Mouse (Mus musculus): ENCODE measurements around the gene Bcl9. TPM values are rescaled to one million over a fixed set of nuclear protein-coding genes. Genes with fewer than 3 reads are reported as not detected.
A peak's percentile ranks its signal among the peaks of the same experiment; 100 is the strongest.

Bcl9 gene
- polyA plus RNA-seq, 1 experiment from 2014 or later, result 43.7 TPM

- ATAC-seq (replicated peaks; ENCODE audit: low FRiP score, low read depth), result no peak
- no peaks in the 10 kb centered on the region for H3K27me3 ChIP-seq (ENCODE audit: insufficient read depth, low read length)
- no peaks in the 10 kb centered on the region for H3K9me3 ChIP-seq (replicated peaks; ENCODE audit: low read length)
- H3K9ac ChIP-seq (ENCODE audit: low read depth, low read length), result no peak overlapping the region
- H3K4me2 ChIP-seq (ENCODE audit: low read length), result no peak overlapping the region
- DNase-seq (ENCODE audit: low spot score), result no peak
- no peak overlapping the region for H3K27ac ChIP-seq
- H3K4me1 ChIP-seq (replicated peaks; ENCODE audit: insufficient read depth, low read length), result no peaks in the 10 kb centered on the region
- no peaks in the 10 kb centered on the region for H3K36me3 ChIP-seq (ENCODE audit: insufficient read depth, low read length)
- no peak overlapping the region for H3K4me3 ChIP-seq (replicated peaks; ENCODE audit: low read depth, low read length)
- 0 out of 2 replicates have a peak, but pooled peaks have one; percentile 30 for TF ChIP-seq CTCF (IDR thresholded peaks at IDR 0.05; ENCODE audit: low read depth)
- WGBS, result 95% methylated on average over 5 of the region's 5 CpGs
Measured at GRCm38 (mm10) chr3:97230631-97231404, 66.9 kb downstream of the Bcl9 start.

DNA sequence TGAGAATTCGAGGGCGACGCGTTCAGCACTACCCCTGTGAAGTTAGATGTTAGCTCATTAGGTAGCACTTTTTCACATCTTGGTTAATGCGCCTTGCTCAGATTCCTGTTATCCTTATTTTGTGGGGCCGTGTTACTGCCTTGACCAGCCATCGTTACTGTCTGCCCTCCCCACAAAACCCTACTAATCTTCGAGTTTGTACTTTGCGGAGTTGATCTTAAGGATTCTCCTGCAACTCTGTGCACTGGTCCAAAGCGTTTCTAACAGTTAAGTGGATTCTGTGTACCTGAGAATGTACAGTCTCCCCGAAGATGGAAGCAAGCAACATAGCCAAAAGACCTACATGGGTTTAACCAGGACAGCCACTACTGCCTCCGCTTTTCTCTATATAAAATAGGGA is 69.3 kb downstream of the Bcl9 start:
- Histone ChIP-seq H3K36me3 (ENCODE audit: insufficient read depth, low read length) (0 out of 2 replicates have a peak, but pooled peaks cover 3% of the 10 kb centered on the region), H3K9ac (ENCODE audit: low read depth, low read length) (peak overlapping the region; percentile 88), H3K4me3 (replicated peaks; ENCODE audit: low read depth, low read length) (peak overlapping the region; percentile 89), H3K9me3 (replicated peaks; ENCODE audit: low read length) (no peaks in the 10 kb centered on the region), H3K4me2 (ENCODE audit: low read length) (peak overlapping the region; percentile 79), H3K27ac (peak overlapping the region; percentile 88), H3K4me1 (replicated peaks; ENCODE audit: insufficient read depth, low read length) (no peaks in the 10 kb centered on the region), H3K27me3 (ENCODE audit: insufficient read depth, low read length) (no peaks in the 10 kb centered on the region)
- TF ChIP-seq CTCF (IDR thresholded peaks at IDR 0.05; ENCODE audit: low read depth), result no peak
- DNase-seq (ENCODE audit: low spot score) (no peak), ATAC-seq (replicated peaks; ENCODE audit: low FRiP score, low read depth) (no peak)
- WGBS, result 21% methylated on average over 12 of the region's 12 CpGs

GRCm38 (mm10) chr3:97228020-97228419 is 69.7 kb downstream of the Bcl9 start:
- ATAC-seq (replicated peaks; ENCODE audit: low FRiP score, low read depth), result peak; percentile 49
- Histone ChIP-seq H3K4me3 (replicated peaks; ENCODE audit: low read depth, low read length) (peak overlapping the region; percentile 89), H3K36me3 (ENCODE audit: insufficient read depth, low read length) (0 out of 2 replicates have a peak, but pooled peaks cover 6% of the 10 kb centered on the region), H3K27me3 (ENCODE audit: insufficient read depth, low read length) (no peaks in the 10 kb centered on the region), H3K4me1 (replicated peaks; ENCODE audit: insufficient read depth, low read length) (no peaks in the 10 kb centered on the region), H3K4me2 (ENCODE audit: low read length) (peak overlapping the region; percentile 79), H3K9me3 (replicated peaks; ENCODE audit: low read length) (no peaks in the 10 kb centered on the region), H3K9ac (ENCODE audit: low read depth, low read length) (peak overlapping the region; percentile 88), H3K27ac (peak overlapping the region; percentile 88)
- DNase-seq (ENCODE audit: low spot score), result no peak
- TF ChIP-seq CTCF (IDR thresholded peaks at IDR 0.05; ENCODE audit: low read depth), result no peak
- WGBS, result 1% methylated on average over 16 of the region's 16 CpGs

- Histone ChIP-seq H3K9ac (ENCODE audit: low read depth, low read length) (peak overlapping the region; percentile 88), H3K4me1 (replicated peaks; ENCODE audit: insufficient read depth, low read length) (no peaks in the 10 kb centered on the region), H3K36me3 (ENCODE audit: insufficient read depth, low read length) (peaks cover 6% of the 10 kb centered on the region; the same call in 1 of the 2 replicates), H3K9me3 (replicated peaks; ENCODE audit: low read length) (no peaks in the 10 kb centered on the region), H3K27me3 (ENCODE audit: insufficient read depth, low read length) (no peaks in the 10 kb centered on the region), H3K27ac (peak overlapping the region; percentile 88), H3K4me3 (replicated peaks; ENCODE audit: low read depth, low read length) (peak overlapping the region; percentile 89), H3K4me2 (ENCODE audit: low read length) (peak overlapping the region; percentile 79)
- ATAC-seq (replicated peaks; ENCODE audit: low FRiP score, low read depth) (peak; percentile 92), DNase-seq (ENCODE audit: low spot score) (peak; percentile 96)
- under 1% methylated on average over 38 of the region's 79 CpGs for WGBS
- TF ChIP-seq CTCF (IDR thresholded peaks at IDR 0.05; ENCODE audit: low read depth), result no peak; the same call in 1 of the 2 replicates
Measured at GRCm38 (mm10) chr3:97227259-97228005, 70.3 kb downstream of the Bcl9 start.

GRCm38 (mm10) chr3:97226719-97227118 is 71.0 kb downstream of the Bcl9 start:
- H3K4me1 ChIP-seq (replicated peaks; ENCODE audit: insufficient read depth, low read length), result no peaks in the 10 kb centered on the region
- H3K27me3 ChIP-seq (ENCODE audit: insufficient read depth, low read length), result no peaks in the 10 kb centered on the region
- no peaks in the 10 kb centered on the region for H3K9me3 ChIP-seq (replicated peaks; ENCODE audit: low read length)
- no peak for ATAC-seq (replicated peaks; ENCODE audit: low FRiP score, low read depth)
- DNase-seq (ENCODE audit: low spot score), result peak; percentile 45
- peak overlapping the region; percentile 86 for H3K27ac ChIP-seq
- H3K36me3 ChIP-seq (ENCODE audit: insufficient read depth, low read length), result peaks cover 6% of the 10 kb centered on the region; the same call in 1 of the 2 replicates
- peak overlapping the region; percentile 79 for H3K4me2 ChIP-seq (ENCODE audit: low read length)
- no peak for TF ChIP-seq CTCF (IDR thresholded peaks at IDR 0.05; ENCODE audit: low read depth)
- peak overlapping the region; percentile 89 for H3K4me3 ChIP-seq (replicated peaks; ENCODE audit: low read depth, low read length)
- WGBS, result under 1% methylated on average over 18 of the region's 18 CpGs
- peak overlapping the region; percentile 88 for H3K9ac ChIP-seq (ENCODE audit: low read depth, low read length)

DNA sequence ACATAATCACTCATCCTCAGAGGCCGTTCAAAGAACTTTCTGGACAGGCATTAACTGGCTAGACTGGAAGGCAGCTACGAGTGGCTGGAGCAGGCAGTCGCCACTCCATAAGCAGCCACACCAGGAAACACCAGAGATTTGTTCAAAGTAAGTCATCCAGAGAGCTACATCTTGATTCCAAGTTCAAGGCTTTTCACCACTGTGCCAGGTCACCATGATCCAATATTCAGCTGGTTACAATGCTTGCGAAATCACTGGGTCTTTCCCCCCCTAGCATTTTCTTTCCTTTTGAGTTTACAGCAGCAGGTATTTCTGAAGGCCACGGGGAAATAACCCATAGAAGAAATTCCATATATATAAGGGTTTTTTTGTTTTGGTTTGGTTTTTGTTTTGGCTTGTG is 72.5 kb downstream of the Bcl9 start:
- ATAC-seq (replicated peaks; ENCODE audit: low FRiP score, low read depth), result no peak
- no peak overlapping the region for H3K4me2 ChIP-seq (ENCODE audit: low read length)
- no peak overlapping the region for H3K9ac ChIP-seq (ENCODE audit: low read depth, low read length)
- DNase-seq (ENCODE audit: low spot score), result no peak
- H3K36me3 ChIP-seq (ENCODE audit: insufficient read depth, low read length), result peaks cover 8% of the 10 kb centered on the region; the same call in 1 of the 2 replicates
- H3K4me3 ChIP-seq (replicated peaks; ENCODE audit: low read depth, low read length), result no peak overlapping the region
- no peaks in the 10 kb centered on the region for H3K27me3 ChIP-seq (ENCODE audit: insufficient read depth, low read length)
- TF ChIP-seq CTCF (IDR thresholded peaks at IDR 0.05; ENCODE audit: low read depth), result no peak
- WGBS, result 62% methylated on average over 5 of the region's 5 CpGs
- no peaks in the 10 kb centered on the region for H3K9me3 ChIP-seq (replicated peaks; ENCODE audit: low read length)
- H3K27ac ChIP-seq, result no peak overlapping the region
- H3K4me1 ChIP-seq (replicated peaks; ENCODE audit: insufficient read depth, low read length), result no peaks in the 10 kb centered on the region
